Mouse (Mus musculus) myocyte (in vitro differentiated cells): ENCODE results near the gene Spem1. TPM values are rescaled to one million over a fixed set of nuclear protein-coding genes. Genes with fewer than 3 reads are reported as not detected.
A peak's percentile ranks its signal among the peaks of the same experiment; 100 is the strongest.

ENCODE experiments used
- H3K27me3 ChIP-seq: one replicate; pipeline ENCODE4 v1.6.1; 2011; ENCODE audit not compliant: control insufficient read depth, insufficient read depth, insufficient read length
- H3K36me3 ChIP-seq: one replicate; pipeline ENCODE4 v1.6.1; 2011; ENCODE audit not compliant: control insufficient read depth, insufficient read depth
- H3K4me2 ChIP-seq: one replicate; pipeline ENCODE4 v1.6.1; 2011; ENCODE audit warnings: low read depth, control low read depth
- H3K4me3 ChIP-seq: one replicate; pipeline ENCODE4 v1.5.1; 2011; ENCODE audit warnings: mild to moderate bottlenecking, control low read depth, moderate library complexity
- H3K79me2 ChIP-seq: one replicate; pipeline ENCODE4 v1.6.1; 2011; ENCODE audit not compliant: control insufficient read depth, insufficient read depth
- H3ac ChIP-seq: one replicate; pipeline ENCODE4 v1.6.1; 2011; ENCODE audit not compliant: control insufficient read depth, insufficient read length
- CEBPB ChIP-seq: IDR thresholded peaks from 2 replicates; pipeline ENCODE4 v1.6.1; 2011; ENCODE audit warnings: mild to moderate bottlenecking, moderate library complexity; ENCODE audit not compliant: poor library complexity, insufficient read depth, severe bottlenecking
- E2F4 ChIP-seq: IDR thresholded peaks from one replicate; pipeline ENCODE4 v1.6.1; 2011; ENCODE audit warnings: mild to moderate bottlenecking, control low read depth, moderate library complexity; ENCODE audit not compliant: insufficient read depth
- MAX ChIP-seq: IDR thresholded peaks from one replicate; pipeline ENCODE4 v1.6.1; 2011; ENCODE audit warnings: low read depth, mild to moderate bottlenecking, control low read depth
- MYOD1 ChIP-seq, 3 experiments: IDR thresholded peaks; one replicate each; pipeline ENCODE4 v1.6.1; 2011; ENCODE audit warnings: control low read depth in 2 of 3, low read depth in 2 of 3, mild to moderate bottlenecking in 2 of 3, moderate library complexity in 1 of 3; ENCODE audit not compliant: insufficient read length in 2 of 3, control insufficient read depth in 1 of 3
- MYOG ChIP-seq, 3 experiments: IDR thresholded peaks; one replicate each; pipeline ENCODE4 v1.6.1; 2011; ENCODE audit warnings: control low read depth in 2 of 3, low read depth in 2 of 3, mild to moderate bottlenecking in 2 of 3; ENCODE audit not compliant: insufficient read length in 2 of 3, control insufficient read depth in 1 of 3, insufficient read depth in 1 of 3
- POLR2A ChIP-seq: IDR thresholded peaks from one replicate; pipeline ENCODE4 v1.6.1; 2011; ENCODE audit warnings: low read depth, mild to moderate bottlenecking, control low read depth, moderate library complexity; ENCODE audit not compliant: insufficient read length
- POLR2AphosphoS2 ChIP-seq: IDR thresholded peaks from one replicate; pipeline ENCODE4 v1.6.1; 2011; ENCODE audit warnings: low read depth, control low read depth; ENCODE audit not compliant: insufficient read length
- REST ChIP-seq: IDR thresholded peaks from one replicate; pipeline ENCODE4 v1.6.1; 2011; ENCODE audit warnings: mild to moderate bottlenecking, control low read depth, moderate library complexity; ENCODE audit not compliant: insufficient read depth, insufficient read length
- SRF ChIP-seq: IDR thresholded peaks from one replicate; pipeline ENCODE4 v1.6.1; 2011; ENCODE audit warnings: low read depth; ENCODE audit not compliant: control insufficient read depth, insufficient read length
- TCF12 ChIP-seq: IDR thresholded peaks from one replicate; pipeline ENCODE4 v1.6.1; 2011; ENCODE audit warnings: mild to moderate bottlenecking, control low read depth; ENCODE audit not compliant: poor library complexity, insufficient read depth, severe bottlenecking
- TCF3 ChIP-seq: IDR thresholded peaks from one replicate; pipeline ENCODE4 v1.6.1; 2011; ENCODE audit warnings: low read depth, control low read depth; ENCODE audit not compliant: insufficient read length
- USF1 ChIP-seq: IDR thresholded peaks from one replicate; pipeline ENCODE4 v1.6.1; 2011; ENCODE audit warnings: low read depth, mild to moderate bottlenecking, control low read depth, moderate library complexity
- polyA plus RNA-seq: library from polyadenylated mRNA; unstranded; fragments of >200 nt; fragmentation: generic; extraction: Trizol; gene quantifications from one replicate; pipeline ENCODE4 v1.2.1, GENCODE M21; 2012; ENCODE audit warnings: missing spikeins

Gene Spem1
- polyA plus RNA-seq, 1 experiment: 0.05 TPM

DNA sequence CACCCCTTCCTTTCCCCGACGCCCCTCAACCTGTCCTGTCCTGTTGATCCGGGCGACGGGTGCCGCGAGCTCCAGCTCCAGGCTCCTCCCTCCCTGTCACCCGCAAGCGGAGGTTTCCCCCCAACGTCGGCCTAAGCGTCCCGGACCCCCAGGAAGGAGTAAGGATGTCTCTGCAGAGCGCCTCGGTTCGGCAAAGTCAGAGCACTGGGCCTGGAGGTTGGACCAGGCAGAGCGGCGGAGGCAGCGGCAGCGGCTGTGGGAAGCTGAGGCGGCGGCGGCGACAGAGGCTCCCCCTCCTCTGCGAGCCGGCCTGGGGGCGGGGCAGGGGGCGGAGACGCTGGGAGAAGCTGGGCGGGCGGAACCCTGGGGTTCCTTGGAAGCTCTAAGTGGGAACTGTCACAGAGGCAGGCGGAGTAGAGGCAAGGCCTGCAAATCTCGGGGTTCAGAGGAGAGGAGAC is 19.3 kb downstream of the Spem1 start:
- no peaks in the 10 kb centered on the region for H3K79me2 ChIP-seq
- no peaks in the 10 kb centered on the region for H3K36me3 ChIP-seq
- H3ac ChIP-seq: peak overlapping the region; percentile 3
- H3K27me3 ChIP-seq: no peaks in the 10 kb centered on the region
- TF ChIP-seq CEBPB (no peak), E2F4 (no peak), MYOG (IDR thresholded peaks at IDR 0.05; ENCODE audit: control insufficient read depth in 1 of 3, insufficient read depth in 1 of 3, insufficient read length in 2 of 3, low read depth in 2 of 3) (peak in 1 of 3 experiments; percentile 31), REST (no peak), USF1 (no peak), MAX (no peak), TCF12 (no peak), POLR2AphosphoS2 (peak; percentile 89), MYOD1 (IDR thresholded peaks at IDR 0.05; ENCODE audit: control insufficient read depth in 1 of 3, insufficient read length in 2 of 3, low read depth in 2 of 3) (peak in 1 of 3 experiments; percentile 19), POLR2A (peak; percentile 86), SRF (no peak), TCF3 (no peak)
- H3K4me3 ChIP-seq: peak overlapping the region; percentile 65
- peak overlapping the region; percentile 99 for H3K4me2 ChIP-seq

DNA sequence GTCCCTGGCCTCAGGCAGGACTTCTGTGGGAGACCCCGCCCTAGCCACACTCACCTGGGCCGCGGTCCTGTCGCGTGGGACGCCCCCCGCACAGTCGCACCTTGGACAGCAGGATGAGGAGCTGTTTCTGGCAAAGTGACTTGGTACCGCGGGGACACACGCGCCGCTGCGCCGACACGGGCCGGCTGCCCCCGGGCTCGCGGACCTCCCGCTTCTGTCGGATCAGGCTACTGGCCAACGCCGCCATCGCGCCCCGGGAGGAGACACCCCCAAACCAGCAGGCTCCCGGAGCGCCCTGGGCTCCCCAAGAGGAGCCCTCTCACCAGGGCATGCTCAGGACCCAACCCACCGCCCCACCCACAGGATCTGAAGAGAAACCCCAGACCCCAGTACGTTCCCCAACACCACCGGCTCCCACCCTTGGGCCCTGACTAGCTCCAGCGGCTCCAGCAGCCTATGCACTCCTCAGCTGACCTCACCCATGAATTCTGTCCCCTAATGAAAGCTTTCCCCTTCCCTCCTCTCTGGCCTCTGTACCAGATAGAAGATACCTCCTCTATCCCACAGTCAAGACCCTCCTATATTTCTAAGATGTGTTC is 20.5 kb downstream of the Spem1 start, which contains the start of gene Fgf11:
Fgf11 (minus strand) TSS at position 479 of the 599 bp plus-strand sequence.
- TF ChIP-seq SRF (no peak), MYOG (IDR thresholded peaks at IDR 0.05; ENCODE audit: control insufficient read depth in 1 of 3, insufficient read depth in 1 of 3, insufficient read length in 2 of 3, low read depth in 2 of 3) (peak in 1 of 3 experiments; percentile 30), POLR2A (peak; percentile 19), TCF12 (no peak), MAX (no peak), POLR2AphosphoS2 (peak; percentile 30)

DNA sequence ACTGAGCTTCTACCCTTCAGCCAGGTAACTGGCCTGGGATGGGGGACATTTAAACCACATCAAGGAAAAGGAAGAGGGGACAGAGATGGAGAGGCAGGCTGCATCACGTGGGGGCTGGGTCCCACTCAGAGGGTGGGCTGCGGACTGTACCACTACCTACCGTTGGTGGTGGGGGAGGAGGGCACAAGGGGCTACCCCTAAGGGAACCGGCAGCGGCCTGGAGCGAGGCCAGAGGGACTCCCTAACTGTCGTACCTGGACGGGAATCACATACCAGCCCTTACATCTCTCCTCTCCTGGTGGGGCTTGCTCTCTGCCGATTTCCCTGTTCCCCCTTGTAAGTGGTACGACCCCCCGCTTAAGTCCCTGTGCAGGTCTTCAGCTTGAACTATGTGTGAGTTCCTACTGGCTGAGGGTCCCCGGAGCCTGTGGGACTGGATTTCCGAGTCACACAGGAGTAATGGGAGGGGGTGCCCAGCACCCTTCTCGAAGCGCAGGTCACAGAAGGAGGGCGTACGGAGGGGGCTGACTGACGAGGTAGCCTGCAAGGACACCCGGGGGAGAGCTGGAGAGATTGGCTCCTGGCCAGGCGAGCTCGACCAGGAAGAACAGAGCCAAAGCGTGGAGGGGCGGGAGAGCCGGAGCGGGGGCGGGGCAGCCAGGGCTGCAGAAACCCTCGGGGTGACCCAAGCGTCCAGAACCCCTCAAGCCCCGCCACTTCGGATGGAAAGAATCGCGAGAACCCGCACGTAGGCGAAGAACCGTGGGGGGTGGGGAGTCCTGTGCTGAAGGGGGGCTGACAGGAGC is 21.4 kb downstream of the Spem1 start:
- H3ac ChIP-seq: peak overlapping the region; percentile 3
- peak overlapping the region; percentile 65 for H3K4me3 ChIP-seq
- TF ChIP-seq MYOG (IDR thresholded peaks at IDR 0.05; ENCODE audit: control insufficient read depth in 1 of 3, insufficient read depth in 1 of 3, insufficient read length in 2 of 3, low read depth in 2 of 3): no peak
- TF ChIP-seq USF1: peak; percentile 28
- peak overlapping the region; percentile 99 for H3K4me2 ChIP-seq
- peaks cover 4% of the 10 kb centered on the region for H3K36me3 ChIP-seq
- no peaks in the 10 kb centered on the region for H3K79me2 ChIP-seq
- no peaks in the 10 kb centered on the region for H3K27me3 ChIP-seq

More for the DNA sequence above, 20.5 kb downstream of the Spem1 start, which contains the start of gene Fgf11:
- Histone ChIP-seq H3K4me2 (peak within 1 kb of the TSS; percentile 99), H3K4me3 (peak within 1 kb of the TSS; percentile 65), H3ac (peak within 1 kb of the TSS; percentile 3), H3K79me2 (no peaks in the 10 kb centered on the region), H3K27me3 (no peaks in the 10 kb centered on the region), H3K36me3 (peaks cover 4% of the 10 kb centered on the region)

DNA sequence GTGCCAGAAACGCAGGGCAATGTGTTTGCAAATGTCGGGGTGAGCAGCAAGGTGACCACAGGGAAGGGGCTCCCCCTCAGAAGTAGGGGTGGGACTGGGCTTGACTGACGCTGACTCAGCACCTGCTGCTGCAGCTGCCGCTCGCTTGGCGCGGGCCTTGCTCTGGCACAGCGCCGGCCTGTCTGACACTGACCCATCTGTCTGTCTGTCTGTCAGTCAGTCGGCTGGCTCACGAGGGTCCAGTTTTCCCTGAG is 21.9 kb downstream of the Spem1 start:
- Histone ChIP-seq H3ac (no peak overlapping the region), H3K79me2 (no peaks in the 10 kb centered on the region), H3K4me2 (peak overlapping the region; percentile 99), H3K36me3 (peaks cover 4% of the 10 kb centered on the region), H3K4me3 (peak overlapping the region; percentile 65), H3K27me3 (no peaks in the 10 kb centered on the region)
- TF ChIP-seq SRF (no peak), CEBPB (no peak), MYOD1 (IDR thresholded peaks at IDR 0.05; ENCODE audit: control insufficient read depth in 1 of 3, insufficient read length in 2 of 3, low read depth in 2 of 3) (peak in 2 of 3 experiments; percentile 98 to 99), TCF12 (peak; percentile 48), E2F4 (no peak), REST (no peak), MYOG (IDR thresholded peaks at IDR 0.05; ENCODE audit: control insufficient read depth in 1 of 3, insufficient read depth in 1 of 3, insufficient read length in 2 of 3, low read depth in 2 of 3) (peak; percentile 71 to 100 (median 99)), MAX (no peak), USF1 (no peak), POLR2AphosphoS2 (peak; percentile 34), TCF3 (peak; percentile 86), POLR2A (peak; percentile 37)
